Mouse (Mus musculus) 416B (cell line): ENCODE measurements around the gene Selenof.
A peak's percentile ranks its signal among the peaks of the same experiment; 100 is the strongest.

Experiments
- DNase-seq: peaks from one replicate; pipeline ENCODE4 v3.0.0; 2011; ENCODE audit warnings: low read depth

Gene Selenof

GRCm38 (mm10) chr3:144563916-144564315, 6.2 kb upstream of the Selenof start:
- no peak for DNase-seq

- DNase-seq, result no peak
Observed at GRCm38 (mm10) chr3:144565212-144565611, 4.9 kb upstream of the Selenof start.

- peak; percentile 50 for DNase-seq
Observed at GRCm38 (mm10) chr3:144568861-144569361, 1.2 kb upstream of the Selenof start.

- peak; percentile 40 for DNase-seq
Observed at GRCm38 (mm10) chr3:144569401-144569971, 618 bp upstream of the Selenof start.

- DNase-seq, result no peak
Observed at GRCm38 (mm10) chr3:144570816-144571487, 848 bp downstream of the Selenof start.

GRCm38 (mm10) chr3:144574256-144574655, 4.2 kb downstream of the Selenof start:
- DNase-seq, result no peak

GRCm38 (mm10) chr3:144577366-144578340, 7.5 kb downstream of the Selenof start:
- no peak for DNase-seq

- no peak for DNase-seq
Observed at GRCm38 (mm10) chr3:144578921-144579320, 8.8 kb downstream of the Selenof start.

GRCm38 (mm10) chr3:144579796-144580195, 9.7 kb downstream of the Selenof start:
- no peak for DNase-seq

- no peak for DNase-seq
Observed at GRCm38 (mm10) chr3:144580281-144580680, 10.2 kb downstream of the Selenof start.

GRCm38 (mm10) chr3:144581842-144582241, 11.7 kb downstream of the Selenof start:
- DNase-seq, result no peak

GRCm38 (mm10) chr3:144582306-144582705, 12.2 kb downstream of the Selenof start:
- DNase-seq, result no peak

- DNase-seq, result no peak
Observed at GRCm38 (mm10) chr3:144583789-144584188, 13.7 kb downstream of the Selenof start.

- DNase-seq, result no peak
Observed at GRCm38 (mm10) chr3:144584789-144585553, 14.9 kb downstream of the Selenof start.

- DNase-seq, result no peak
Observed at GRCm38 (mm10) chr3:144586731-144587130, 16.6 kb downstream of the Selenof start.

GRCm38 (mm10) chr3:144589189-144589890, 19.2 kb downstream of the Selenof start:
- DNase-seq, result no peak

GRCm38 (mm10) chr3:144592992-144593785, 23.1 kb downstream of the Selenof start:
- DNase-seq, result no peak

GRCm38 (mm10) chr3:144597121-144597520, 27.0 kb downstream of the Selenof start:
- DNase-seq, result no peak

GRCm38 (mm10) chr3:144597790-144598467, 27.8 kb downstream of the Selenof start:
- DNase-seq, result no peak

GRCm38 (mm10) chr3:144602413-144602812, 32.3 kb downstream of the Selenof start:
- no peak for DNase-seq
